Mouse (Mus musculus) olfactory bulb, adult 2 months (tissue): ENCODE data around the gene Wdr18.

ENCODE experiments used
- CTCF ChIP-seq: fragments of 200-500 bp; IDR thresholded peaks from 2 replicates; pipeline ENCODE4 v1.5.1; 2012; ENCODE audit warnings: low read depth, mild to moderate bottlenecking, low read length, moderate library complexity; ENCODE audit not compliant: insufficient read depth
- POLR2A ChIP-seq: fragments of 200-500 bp; IDR thresholded peaks from 2 replicates; pipeline ENCODE4 v1.6.1; 2012; ENCODE audit warnings: mild to moderate bottlenecking, low read depth, low read length, moderate library complexity; ENCODE audit not compliant: insufficient read depth

- no peak for TF ChIP-seq CTCF
- no peak for TF ChIP-seq POLR2A
Measured at GRCm38 (mm10) chr10:79955691-79956090, 4.3 kb upstream of the Wdr18 start.
